Comparison of ENCODE assay signal across 11 mouse cellular contexts in genomic region chr3:10081911-10082541, GRCm38 (mm10). TPM values are rescaled to one million over a fixed set of nuclear protein-coding genes. Genes with fewer than 3 reads are reported as not detected.
DNase-seq lines count a peak whose midpoint lies in the region; ATAC-seq and TF ChIP-seq lines count a peak whose summit lies in the region.
"Had no signal": no experiment of that assay in that cellular context is flagged by ENCODE, and none has a peak within 500 bp of the region (broad histone marks: within the 10 kb centered on the region; RNA-seq: fewer than 3 reads in every experiment).

No protein-coding gene starts in this region.

- ATAC-seq in limb, embryonic 11.5 days (ENCODE audit: insufficient number of reproducible peaks, low FRiP score, low TSS enrichment, low read depth): peak; percentile 65
- ATAC-seq in embryonic facial prominence, embryonic 15.5 days (ENCODE audit: insufficient number of reproducible peaks, low FRiP score, low TSS enrichment, low read depth): 0 out of 2 replicates have a peak, but pooled peaks have one; percentile 29
- ATAC-seq in limb, embryonic 13.5 days (ENCODE audit: low FRiP score, low read depth): peak; percentile 88
- no peak for ATAC-seq in activated CD4-positive, CD25-positive, alpha-beta regulatory T cell, adult 4 months
- no peak for ATAC-seq in granulocyte monocyte progenitor cell, adult 5-6 weeks (replicated peaks; ENCODE audit: poor library complexity, severe bottlenecking)

- no peak overlapping the region for H3K27ac ChIP-seq in limb, embryonic 11.5 days (replicated peaks; ENCODE audit: low read depth, low read length)
- H3K27ac ChIP-seq in limb, embryonic 10.5 days: no peak overlapping the region; the same call in 1 of the 2 replicates
- no peak overlapping the region for H3K27ac ChIP-seq in cerebellum, adult 2 months (ENCODE audit: insufficient read depth, low read length)
- peak overlapping the region; percentile 41 for H3K27ac ChIP-seq in embryonic facial prominence, embryonic 15.5 days (replicated peaks)
- H3K27ac ChIP-seq in limb, embryonic 13.5 days: peak overlapping the region; percentile 44; the same call in 1 of the 2 replicates
- H3K27ac ChIP-seq: liver, embryonic 15.5 days had no signal

- no peaks in the 10 kb centered on the region for H3K9me3 ChIP-seq in limb, embryonic 11.5 days (ENCODE audit: control insufficient read depth, low read length)
- no peaks in the 10 kb centered on the region for H3K9me3 ChIP-seq in limb, embryonic 10.5 days (replicated peaks)
- no peaks in the 10 kb centered on the region for H3K9me3 ChIP-seq in embryonic facial prominence, embryonic 15.5 days (replicated peaks)
- H3K9me3 ChIP-seq in limb, embryonic 13.5 days: no peaks in the 10 kb centered on the region
- H3K9me3 ChIP-seq: liver, embryonic 15.5 days had no signal

- no peak for TF ChIP-seq POLR2A in cerebellum, adult 2 months (IDR thresholded peaks at IDR 0.05; ENCODE audit: borderline replicate concordance, insufficient read depth, low read length)

- no peak for TF ChIP-seq CTCF in cerebellum, adult 2 months (IDR thresholded peaks at IDR 0.05; ENCODE audit: borderline replicate concordance, insufficient read depth, low read depth, low read length)

- H3K4me3 ChIP-seq in limb, embryonic 11.5 days (ENCODE audit: low read depth, low read length): no peak overlapping the region
- no peak overlapping the region for H3K4me3 ChIP-seq in limb, embryonic 10.5 days
- H3K4me3 ChIP-seq in cerebellum, adult 2 months (replicated peaks; ENCODE audit: insufficient read depth, low read depth, low read length): no peak overlapping the region
- no peak overlapping the region for H3K4me3 ChIP-seq in embryonic facial prominence, embryonic 15.5 days (replicated peaks)
- no peak overlapping the region for H3K4me3 ChIP-seq in limb, embryonic 13.5 days
- H3K4me3 ChIP-seq: liver, embryonic 15.5 days had no signal

- no peaks in the 10 kb centered on the region for H3K27me3 ChIP-seq in limb, embryonic 11.5 days (ENCODE audit: control insufficient read depth, insufficient read depth, low read length)
- no peaks in the 10 kb centered on the region for H3K27me3 ChIP-seq in limb, embryonic 10.5 days (ENCODE audit: low read depth, poor library complexity, severe bottlenecking)
- no peaks in the 10 kb centered on the region; the same call in 1 of the 2 replicates for H3K27me3 ChIP-seq in cerebellum, adult 2 months (ENCODE audit: control insufficient read depth, insufficient read depth, low read length)
- H3K27me3 ChIP-seq in embryonic facial prominence, embryonic 15.5 days: no peaks in the 10 kb centered on the region
- no peaks in the 10 kb centered on the region for H3K27me3 ChIP-seq in limb, embryonic 13.5 days

- H3K4me1 ChIP-seq in limb, embryonic 11.5 days (ENCODE audit: control insufficient read depth, insufficient read depth, low read length): no peaks in the 10 kb centered on the region
- H3K4me1 ChIP-seq in limb, embryonic 10.5 days: peaks cover 11% of the 10 kb centered on the region
- peaks cover 11% of the 10 kb centered on the region for H3K4me1 ChIP-seq in cerebellum, adult 2 months (ENCODE audit: control insufficient read depth, insufficient read depth, low read length)
- peaks cover 13% of the 10 kb centered on the region for H3K4me1 ChIP-seq in embryonic facial prominence, embryonic 15.5 days
- peaks cover 30% of the 10 kb centered on the region for H3K4me1 ChIP-seq in limb, embryonic 13.5 days

- no peak overlapping the region for H3K4me2 ChIP-seq in limb, embryonic 11.5 days (ENCODE audit: low read depth, severe bottlenecking)
- no peak overlapping the region for H3K4me2 ChIP-seq in embryonic facial prominence, embryonic 15.5 days (replicated peaks)
- no peak overlapping the region; the same call in 1 of the 2 replicates for H3K4me2 ChIP-seq in limb, embryonic 13.5 days (replicated peaks)
- H3K4me2 ChIP-seq: liver, embryonic 15.5 days had no signal

- H3K36me3 ChIP-seq in limb, embryonic 11.5 days (ENCODE audit: control insufficient read depth, insufficient read depth, low read length): no peaks in the 10 kb centered on the region
- no peaks in the 10 kb centered on the region for H3K36me3 ChIP-seq in limb, embryonic 10.5 days
- no peaks in the 10 kb centered on the region for H3K36me3 ChIP-seq in embryonic facial prominence, embryonic 15.5 days
- H3K36me3 ChIP-seq in limb, embryonic 13.5 days: no peaks in the 10 kb centered on the region
- H3K36me3 ChIP-seq: liver, embryonic 15.5 days had no signal

- WGBS in limb, embryonic 11.5 days: 48% methylated on average over 6 of the region's 6 CpGs
- 68% methylated on average over 6 of the region's 6 CpGs for WGBS in limb, embryonic 10.5 days
- 6% methylated on average over 6 of the region's 6 CpGs for WGBS in cerebellum, adult 2 months
- 33% methylated on average over 6 of the region's 6 CpGs for WGBS in embryonic facial prominence, embryonic 15.5 days
- WGBS in limb, embryonic 13.5 days: 24% methylated on average over 6 of the region's 6 CpGs

- no peak for DNase-seq in limb, embryonic 11.5 days (ENCODE audit: low spot score)
- no peak for DNase-seq in limb, embryonic 10.5 days (ENCODE audit: low spot score)
- DNase-seq in cerebellum, adult 2 months: peak; percentile 44 to 70
- no peak for DNase-seq in thymus, postnatal 14 days
- DNase-seq: kidney, adult 18-20 months had no signal

- no peak overlapping the region for H3K9ac ChIP-seq in limb, embryonic 11.5 days (ENCODE audit: low read length)
- no peak overlapping the region for H3K9ac ChIP-seq in embryonic facial prominence, embryonic 15.5 days
- H3K9ac ChIP-seq in limb, embryonic 13.5 days: no peak overlapping the region
- H3K9ac ChIP-seq: liver, embryonic 15.5 days had no signal

RNA-seq across cellular contexts. Expression of gene Gm9833, which starts 5.9 kb away (rescaled TPM):
- 4.7 and 5.6 TPM in 2 replicates for polyA plus RNA-seq in limb, embryonic 11.5 days (2014; fragmentation: Nextera tagmentation; extraction: Ambion mirVana)
- polyA plus RNA-seq in limb, embryonic 10.5 days (2016; fragmentation: Nextera tagmentation; extraction: Ambion mirVana): 3.5 and 4.5 TPM in 2 replicates
- polyA plus RNA-seq in cerebellum, adult 2 months (2012; rRNA removed): 4.2 and 4.7 TPM in 2 replicates
- 2.3 and 3.5 TPM in 2 replicates for polyA plus RNA-seq in embryonic facial prominence, embryonic 15.5 days (2015; fragmentation: Nextera tagmentation; extraction: Ambion mirVana)
- polyA plus RNA-seq in limb, embryonic 13.5 days (2015; fragmentation: Nextera tagmentation; extraction: Ambion mirVana): 3.5 and 3.9 TPM in 2 replicates
- polyA plus RNA-seq in activated CD4-positive, CD25-positive, alpha-beta regulatory T cell, adult 4 months (2017; shearing (Covaris generic)): under 1 TPM in 1 of 2 experiments, not detected in 1; 0.54 TPM
- 0.70 and 2.6 TPM in 2 replicates for total RNA-seq in granulocyte monocyte progenitor cell, adult 5-6 weeks (2014; fragmentation: Nextera tagmentation)
- 5.0 and 12.3 TPM in 2 replicates for total RNA-seq in granulocyte monocyte progenitor cell, adult 5-6 weeks (2017)
- polyA plus RNA-seq: small intestine, adult 2 months had no signal

Comparison
In these comparisons a context has a peak if more than half of its experiments do, and no peak if none do; other contexts are left out.
1. H3K27ac ChIP-seq: peak in embryonic facial prominence, embryonic 15.5 days (single experiment) and limb, embryonic 13.5 days (single experiment); none in limb, embryonic 11.5 days (single experiment), limb, embryonic 10.5 days (single experiment) and cerebellum, adult 2 months (single experiment).
2. ATAC-seq: peak in limb, embryonic 11.5 days (single experiment), embryonic facial prominence, embryonic 15.5 days (single experiment) and limb, embryonic 13.5 days (single experiment); none in activated CD4-positive, CD25-positive, alpha-beta regulatory T cell, adult 4 months (single experiment) and granulocyte monocyte progenitor cell, adult 5-6 weeks (single experiment).
3. DNase-seq: peak in cerebellum, adult 2 months (2 of 2); none in limb, embryonic 11.5 days (single experiment), limb, embryonic 10.5 days (single experiment) and thymus, postnatal 14 days (single experiment).